Mouse (Mus musculus): ENCODE measurements around the gene Foxc2.

Gene Foxc2

DNA sequence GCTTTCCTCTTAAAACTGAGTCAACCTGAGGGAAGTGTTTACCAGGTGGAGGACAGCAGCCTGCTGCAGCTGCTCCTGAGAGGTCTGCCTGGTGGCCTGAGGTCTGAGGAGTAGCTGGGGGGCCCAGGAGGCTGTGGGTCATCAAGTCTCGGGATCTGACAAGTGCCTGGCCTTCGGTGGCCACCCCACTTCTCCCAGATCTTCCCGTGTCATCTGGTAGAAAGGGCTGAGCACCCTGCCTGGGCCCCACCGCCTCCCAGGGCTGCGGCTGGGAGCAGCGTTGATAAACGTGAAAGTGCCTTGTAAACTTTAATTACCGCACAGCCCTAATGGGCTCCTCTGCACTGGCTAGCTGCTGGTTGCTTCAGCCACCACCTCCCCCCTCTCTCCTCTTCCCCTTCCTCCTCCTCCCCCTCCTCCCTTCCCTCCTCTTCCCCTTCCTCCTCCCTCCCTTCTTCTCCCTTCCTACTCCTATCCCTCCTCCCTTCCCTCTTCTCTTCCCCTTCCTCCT, 32.7 kb downstream of the Foxc2 start:
- no peak for DNase-seq (ENCODE audit: low read depth, low spot score)

DNA sequence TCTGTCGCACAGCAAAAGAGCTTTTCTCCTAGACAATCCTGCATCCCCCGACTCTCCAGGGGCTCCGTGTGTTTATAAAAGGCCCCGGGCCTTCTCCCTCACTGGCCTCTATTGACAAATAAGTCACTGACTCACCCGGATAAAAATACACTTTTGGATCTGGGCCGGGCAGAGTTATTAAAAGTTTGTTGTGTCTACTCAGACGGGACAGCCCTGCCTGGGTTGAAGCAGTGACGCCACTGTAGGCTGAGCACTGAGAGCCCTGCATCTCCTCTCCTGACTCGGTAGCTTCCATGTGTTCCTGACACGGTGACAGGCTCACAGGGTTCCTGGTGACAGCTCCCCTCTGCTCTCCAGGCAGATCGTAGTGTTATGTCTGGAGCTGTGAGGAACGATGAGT, 36.4 kb downstream of the Foxc2 start:
- DNase-seq (ENCODE audit: low read depth, low spot score): no peak

DNA sequence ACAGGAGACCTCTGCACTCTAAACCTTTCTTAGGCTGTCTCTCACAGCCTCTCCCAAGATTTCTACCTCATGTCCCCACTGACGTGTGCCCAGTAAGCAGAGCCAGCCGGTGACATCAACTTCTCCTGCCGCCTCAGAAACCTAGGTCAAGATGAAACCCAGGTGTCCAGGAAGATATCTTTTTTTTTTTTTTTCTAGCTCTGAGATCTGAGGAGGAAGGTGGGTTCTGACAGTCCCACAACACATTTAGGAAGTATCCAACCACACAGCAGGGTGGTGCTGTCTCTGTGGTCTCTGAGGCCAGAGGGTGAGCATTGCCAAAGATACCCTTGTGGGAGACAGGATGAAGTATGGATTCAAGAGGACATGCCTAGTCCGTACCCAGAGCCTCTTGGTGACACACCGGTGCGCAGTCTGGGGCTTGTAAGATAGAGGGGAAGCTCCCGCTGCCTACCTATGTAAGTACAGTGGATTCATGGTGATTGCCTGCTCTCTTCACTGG, 41.1 kb downstream of the Foxc2 start:
- DNase-seq (ENCODE audit: low read depth, low spot score): no peak

DNA sequence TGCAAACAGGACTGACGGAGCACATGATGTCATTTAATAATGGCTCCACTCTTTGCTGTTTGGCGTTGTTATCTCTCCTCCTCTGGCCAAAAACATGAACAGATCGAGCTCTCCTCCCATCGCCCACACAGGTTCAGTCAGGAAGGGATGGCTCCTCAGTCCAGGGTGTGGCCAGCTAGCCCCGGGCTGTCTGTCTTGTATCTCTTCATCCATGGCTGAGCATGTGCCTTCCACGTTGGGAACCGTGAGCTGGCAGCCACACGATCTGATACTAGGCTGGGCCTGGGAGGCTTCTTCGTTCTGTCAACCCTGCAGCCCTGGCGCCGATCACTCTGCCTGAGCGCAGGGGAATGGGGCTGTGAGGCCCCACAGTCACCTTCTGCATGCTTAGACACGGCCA, 42.8 kb downstream of the Foxc2 start:
- DNase-seq (ENCODE audit: low read depth, low spot score): no peak

DNA sequence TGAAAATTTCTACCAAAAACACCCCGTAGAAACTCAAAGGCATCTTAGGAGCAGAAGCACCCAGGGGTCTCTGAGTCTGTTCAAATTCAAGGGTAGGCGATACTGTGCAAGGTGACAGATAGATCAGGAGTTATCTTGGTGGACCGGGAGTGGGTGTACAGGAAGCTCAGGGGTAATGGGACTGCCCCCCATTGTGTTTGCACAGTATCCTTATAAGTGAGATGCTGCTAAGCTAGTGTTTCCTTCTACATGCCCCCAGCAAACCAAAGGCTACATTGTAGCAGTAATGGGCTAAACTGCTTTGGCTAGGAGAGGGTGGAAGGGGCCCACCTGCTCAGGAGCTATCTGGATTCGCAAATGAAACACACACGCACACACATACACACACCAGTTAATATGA, 45.5 kb downstream of the Foxc2 start:
- no peak for DNase-seq (ENCODE audit: low read depth, low spot score)

DNA sequence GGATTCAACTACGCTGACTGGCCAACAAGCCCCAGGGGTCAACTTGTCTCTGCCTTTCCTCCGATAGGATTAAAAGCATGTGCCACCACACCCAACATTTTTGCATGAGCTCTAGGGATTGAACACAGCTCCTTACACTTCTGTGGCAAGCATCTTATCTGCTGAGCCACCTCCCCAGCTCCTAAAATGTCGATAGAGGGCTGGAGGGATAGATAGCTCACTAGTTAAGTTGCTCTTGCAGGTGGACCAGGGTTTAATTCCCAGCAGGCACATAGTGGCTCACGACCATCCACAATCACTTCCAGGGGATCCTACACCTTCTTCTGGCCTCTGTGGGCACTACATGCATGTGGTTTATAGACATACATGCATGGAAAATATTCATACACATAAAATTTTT, 46.4 kb downstream of the Foxc2 start:
- no peak for DNase-seq (ENCODE audit: low read depth, low spot score)

DNA sequence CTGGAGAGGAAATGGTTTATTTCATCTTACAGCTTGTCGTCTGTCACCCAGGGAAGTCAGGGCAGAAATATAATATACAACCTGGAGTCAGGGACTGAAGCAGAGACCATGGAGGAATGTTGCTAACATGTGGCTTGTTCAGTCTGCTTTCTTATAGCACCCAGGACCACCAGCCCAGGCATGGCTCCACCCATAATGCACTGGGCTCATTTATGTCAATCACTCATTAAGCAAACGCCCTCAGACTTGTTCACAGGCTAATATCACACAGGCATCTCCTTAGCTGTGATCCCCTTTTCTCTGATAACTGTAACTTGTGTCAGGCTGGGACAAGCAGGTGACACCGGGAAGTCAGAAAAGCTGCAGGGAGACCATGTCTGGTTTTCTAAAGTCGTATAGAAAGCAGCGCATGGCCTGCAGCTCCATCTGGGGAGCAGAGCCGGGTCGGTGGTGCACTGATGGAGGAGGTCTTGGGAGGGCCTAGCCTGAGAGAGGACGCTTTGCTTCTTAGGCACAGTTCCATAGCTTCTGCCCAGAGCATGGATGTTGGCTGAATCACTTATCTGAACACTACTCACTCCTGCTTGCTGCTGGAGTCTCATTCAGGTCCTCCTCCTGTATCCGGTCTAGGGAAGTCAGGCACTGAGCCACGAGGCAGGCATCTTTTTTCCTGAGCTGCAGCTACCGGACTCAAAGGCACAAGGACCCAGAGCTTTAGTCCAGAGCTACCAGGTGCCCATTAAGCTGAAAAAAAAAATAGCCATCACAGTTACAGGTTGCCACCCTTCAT, 47.1 kb downstream of the Foxc2 start:
- DNase-seq (ENCODE audit: low read depth, low spot score): no peak

DNA sequence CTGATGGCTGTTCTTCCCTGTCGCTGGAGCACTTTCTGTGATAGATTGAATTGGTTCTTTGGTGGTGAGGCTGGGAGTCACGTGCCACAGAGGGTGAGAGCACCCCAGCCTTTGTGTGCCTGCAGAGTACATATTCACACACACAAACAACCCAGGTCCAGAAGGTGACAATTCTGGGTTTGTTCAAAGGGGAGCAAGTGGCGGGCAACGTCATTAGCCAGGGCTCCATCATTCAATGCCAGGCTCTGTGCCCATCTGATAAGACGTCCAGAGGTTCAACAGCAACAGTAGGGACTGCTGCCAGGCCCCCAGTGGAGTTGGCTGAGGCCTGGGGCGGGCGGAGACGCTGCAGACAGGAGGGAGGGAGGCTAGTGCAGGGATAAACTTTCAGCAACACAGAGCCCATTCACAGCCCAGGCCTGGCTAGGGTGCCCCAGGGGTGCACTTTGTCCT, 48.1 kb downstream of the Foxc2 start:
- no peak for DNase-seq (ENCODE audit: low read depth, low spot score)

DNA sequence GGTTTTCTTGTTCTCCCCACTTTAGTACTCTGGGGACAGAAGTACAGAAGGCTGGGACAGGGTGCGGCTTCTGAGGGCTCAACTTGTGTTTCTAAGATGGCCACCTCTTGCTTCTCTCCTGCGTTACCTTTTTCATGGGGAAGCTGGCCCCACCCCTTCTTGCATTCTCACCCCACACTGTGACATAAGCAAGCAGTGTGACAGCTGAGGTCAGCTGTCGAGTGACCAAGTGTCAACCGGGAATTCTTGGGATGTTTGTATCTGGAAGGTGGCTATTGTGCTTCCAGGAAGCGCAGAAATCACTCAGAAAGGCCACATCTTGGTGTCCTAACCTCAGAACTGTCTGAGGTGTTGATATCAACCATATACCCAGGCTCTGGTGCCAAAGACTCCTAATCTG, 52.1 kb downstream of the Foxc2 start:
- DNase-seq (ENCODE audit: low read depth, low spot score): no peak

Measured in A20 (cell line).